Mouse (Mus musculus) spleen, embryonic (tissue): Measurements from ENCODE around the gene Gm10439.
"Not testable (repeated sequence)": the region's sequence is repeated elsewhere in the genome, so short reads cannot be mapped to it uniquely, and the experiment has no call there.

Experiments
- CTCF ChIA-PET: fragments of 350-600 bp; sonication (Branson Sonifier 250); formaldehyde crosslinking; loops from one replicate; lab custom pipeline; 2022; lab: Charles Lee

The Gm10439 gene

DNA sequence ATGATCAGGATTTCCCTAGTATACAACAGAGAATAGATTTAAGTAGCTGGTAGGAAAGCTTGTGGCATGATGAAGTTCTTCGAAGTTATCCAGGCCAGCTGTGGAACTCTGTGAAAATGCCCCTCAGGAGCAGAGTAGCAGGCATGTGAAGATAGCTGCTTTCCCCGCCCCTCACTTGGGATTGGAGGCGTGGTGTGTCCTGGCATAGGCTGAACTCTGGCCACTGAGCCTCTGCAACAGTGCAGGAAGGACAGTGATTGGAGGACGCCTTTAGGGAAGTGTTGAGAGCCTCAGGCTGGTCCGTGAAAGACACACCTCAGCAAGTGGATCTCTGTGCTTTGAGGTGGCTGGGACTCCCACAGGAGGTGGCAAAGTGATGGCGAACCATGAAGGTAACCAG is at the start of gene Gm10439:
Gene Gm10439, plus strand, starts transcription at position 301 of the 400 bp plus-strand sequence.
- CTCF ChIA-PET: not testable (repeated sequence)
